Mouse (Mus musculus) thymus, adult 2 months (tissue): ENCODE results near the gene Hmga2.

Experiments
- CTCF ChIP-seq: fragments of 200-500 bp; IDR thresholded peaks from 2 replicates; pipeline ENCODE4 v1.5.1; 2012; ENCODE audit warnings: mild to moderate bottlenecking, control low read depth, low read length, moderate library complexity, borderline replicate concordance; ENCODE audit not compliant: control insufficient read depth, poor library complexity, insufficient read depth; ENCODE audit errors: extremely low read depth
- POLR2A ChIP-seq: fragments of 200-500 bp; IDR thresholded peaks from 2 replicates; pipeline ENCODE4 v1.6.1; 2012; ENCODE audit warnings: mild to moderate bottlenecking, low read length, control low read depth, moderate library complexity; ENCODE audit not compliant: control insufficient read depth, poor library complexity, insufficient read depth; ENCODE audit errors: extremely low read depth

DNA sequence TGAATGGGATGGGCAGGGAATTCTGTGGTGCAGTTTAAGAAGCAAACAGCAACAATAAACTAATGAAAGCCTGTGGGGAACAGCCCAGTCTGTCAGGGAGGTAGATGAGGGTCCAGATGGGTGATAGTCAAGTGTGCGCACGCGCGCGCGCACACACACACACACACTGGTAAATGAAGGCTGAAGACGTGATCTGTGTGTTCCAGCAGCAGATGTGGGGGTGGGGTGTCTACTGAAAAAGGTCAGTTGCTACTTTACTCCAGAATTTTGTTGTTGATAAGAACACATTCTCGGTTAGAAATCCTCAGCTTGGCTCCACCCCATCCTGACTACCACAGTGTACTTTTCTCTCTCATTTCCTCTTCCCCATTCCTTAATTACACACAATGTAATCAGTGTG is 17.4 kb downstream of the Hmga2 start:
- TF ChIP-seq CTCF = no peak
- TF ChIP-seq POLR2A = no peak
